Mouse (Mus musculus): ENCODE measurements around the gene Robo2.

GRCm38 (mm10) chr16:74027822-74028221 is 383.8 kb downstream of the Robo2 start:
- no peak for TF ChIP-seq POLR2A (IDR thresholded peaks at IDR 0.05; ENCODE audit: borderline replicate concordance, low read depth, low read length)
- no peak for TF ChIP-seq CTCF (IDR thresholded peaks at IDR 0.05; ENCODE audit: low read depth, low read length)
